Mouse (Mus musculus): ENCODE results near the gene Accsl. TPM values are rescaled to one million over a fixed set of nuclear protein-coding genes. Genes with fewer than 3 reads are reported as not detected.

Accsl gene
- total RNA-seq (2021): not detected
- long read RNA-seq, experiment 1: 0 reads
- long read RNA-seq, experiment 2: 0 reads

GRCm38 (mm10) chr2:93869107-93869600 is at the start of gene Accsl:
TSS of gene Accsl (minus strand) at chr2:93869157.
- no peak for DNase-seq (ENCODE audit: low spot score)

GRCm38 (mm10) chr2:93913552-93913951 is 44.6 kb upstream of the Accsl start:
- DNase-seq (ENCODE audit: low spot score): no peak

- DNase-seq (ENCODE audit: low spot score): peak; percentile 80
Measured at GRCm38 (mm10) chr2:93911942-93912341, 43.0 kb upstream of the Accsl start.

- peak; percentile 38 for DNase-seq (ENCODE audit: low spot score)
Measured at GRCm38 (mm10) chr2:93909716-93910115, 40.8 kb upstream of the Accsl start.

- DNase-seq (ENCODE audit: low spot score): no peak
Measured at GRCm38 (mm10) chr2:93907519-93908294, 38.8 kb upstream of the Accsl start.

- peak; percentile 81 for DNase-seq (ENCODE audit: low spot score)
Measured at GRCm38 (mm10) chr2:93906316-93906715, 37.4 kb upstream of the Accsl start.

GRCm38 (mm10) chr2:93903415-93903814 is 34.5 kb upstream of the Accsl start:
- peak; percentile 50 for DNase-seq (ENCODE audit: low spot score)

GRCm38 (mm10) chr2:93902680-93903305 is 33.8 kb upstream of the Accsl start:
- DNase-seq (ENCODE audit: low spot score): peak; percentile 74

GRCm38 (mm10) chr2:93899397-93900380 is 30.7 kb upstream of the Accsl start:
- DNase-seq (ENCODE audit: low spot score): no peak

- no peak for DNase-seq (ENCODE audit: low spot score)
Measured at GRCm38 (mm10) chr2:93891611-93892280, 22.8 kb upstream of the Accsl start.

GRCm38 (mm10) chr2:93890143-93890542 is 21.2 kb upstream of the Accsl start:
- DNase-seq (ENCODE audit: low spot score): no peak

GRCm38 (mm10) chr2:93889071-93889470 is 20.1 kb upstream of the Accsl start:
- DNase-seq (ENCODE audit: low spot score): no peak

GRCm38 (mm10) chr2:93888366-93888765 is 19.4 kb upstream of the Accsl start:
- DNase-seq (ENCODE audit: low spot score): no peak

- DNase-seq (ENCODE audit: low spot score): no peak
Measured at GRCm38 (mm10) chr2:93887273-93887672, 18.3 kb upstream of the Accsl start.

GRCm38 (mm10) chr2:93886013-93886794 is 17.2 kb upstream of the Accsl start:
- DNase-seq (ENCODE audit: low spot score): no peak

GRCm38 (mm10) chr2:93883066-93883465 is 14.1 kb upstream of the Accsl start:
- no peak for DNase-seq (ENCODE audit: low spot score)

GRCm38 (mm10) chr2:93881640-93882367 is 12.8 kb upstream of the Accsl start:
- DNase-seq (ENCODE audit: low spot score): no peak

GRCm38 (mm10) chr2:93880981-93881380 is 12.0 kb upstream of the Accsl start:
- DNase-seq (ENCODE audit: low spot score): no peak

GRCm38 (mm10) chr2:93880450-93880849 is 11.5 kb upstream of the Accsl start:
- no peak for DNase-seq (ENCODE audit: low spot score)
